Mouse (Mus musculus) right cerebral cortex, postnatal 25 days (tissue): ENCODE results near the gene Zkscan5.
A peak's percentile ranks its signal among the peaks of the same experiment; 100 is the strongest.
"Not testable (repeated sequence)": the region's sequence is repeated elsewhere in the genome, so short reads cannot be mapped to it uniquely, and the experiment has no call there.

Experiments
- DNase-seq: peaks from one replicate; pipeline ENCODE4 v3.0.0; 2022

The Zkscan5 gene

DNA sequence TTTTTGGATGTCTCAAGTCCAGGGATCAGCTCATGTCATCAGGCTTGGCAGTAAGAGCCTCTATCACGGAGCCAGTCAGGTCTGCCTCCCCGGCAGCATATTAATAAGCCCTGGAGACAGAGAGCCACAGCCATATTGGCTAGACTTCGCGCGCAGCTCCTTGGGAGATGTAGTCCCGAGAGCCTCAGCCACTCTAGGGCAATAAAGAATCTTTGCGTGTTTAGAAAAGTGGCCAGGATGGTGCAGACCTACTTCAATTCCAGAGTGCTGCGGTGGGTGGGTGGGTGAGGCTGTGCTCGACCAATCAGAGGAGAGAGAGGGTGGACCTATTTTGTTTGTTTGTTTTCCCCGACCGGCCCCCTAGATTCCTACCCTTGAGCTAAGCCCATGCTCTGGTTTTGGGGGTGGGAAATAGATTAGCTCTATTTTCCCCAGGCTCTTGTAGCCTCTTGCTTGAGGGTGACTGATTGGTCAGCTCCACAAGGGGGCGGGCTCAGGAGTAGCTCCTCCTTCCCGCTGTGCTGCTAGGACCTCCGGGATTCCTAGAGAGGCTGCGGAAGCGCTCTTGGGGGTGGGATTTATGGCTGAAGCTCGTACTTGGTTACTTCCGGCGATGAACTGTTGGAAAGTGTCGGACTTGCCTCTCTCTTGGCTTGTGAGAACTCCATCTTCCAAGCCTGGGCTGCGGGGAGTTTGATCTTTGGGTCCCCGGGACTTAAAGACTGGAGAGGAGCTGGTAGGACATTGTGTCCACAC, at the start of gene Zkscan5:
Gene Zkscan5 (plus strand): TSS at position 627 of the 756 bp plus-strand sequence.
- DNase-seq, result peak; percentile 95

DNA sequence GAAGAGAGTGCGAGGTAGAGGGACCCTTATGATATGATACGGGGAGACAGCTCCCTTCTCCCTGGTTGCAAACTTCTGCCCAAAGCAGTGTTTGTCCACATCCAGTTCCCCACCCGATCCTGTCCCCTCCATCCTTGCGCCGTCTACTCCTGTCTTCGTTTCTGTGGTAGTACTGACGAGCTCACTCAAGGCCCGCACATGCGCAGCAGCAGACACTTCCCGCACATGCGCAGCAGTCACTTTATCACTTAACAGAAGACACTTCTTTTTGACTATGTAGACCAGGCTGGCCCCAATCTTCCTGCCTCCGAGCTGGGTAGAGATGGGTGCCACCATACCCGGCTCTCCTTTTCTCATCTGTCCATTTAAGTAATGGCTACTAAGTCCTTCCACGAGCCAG, 43.0 kb upstream of the Zkscan5 start:
- DNase-seq, result no peak

DNA sequence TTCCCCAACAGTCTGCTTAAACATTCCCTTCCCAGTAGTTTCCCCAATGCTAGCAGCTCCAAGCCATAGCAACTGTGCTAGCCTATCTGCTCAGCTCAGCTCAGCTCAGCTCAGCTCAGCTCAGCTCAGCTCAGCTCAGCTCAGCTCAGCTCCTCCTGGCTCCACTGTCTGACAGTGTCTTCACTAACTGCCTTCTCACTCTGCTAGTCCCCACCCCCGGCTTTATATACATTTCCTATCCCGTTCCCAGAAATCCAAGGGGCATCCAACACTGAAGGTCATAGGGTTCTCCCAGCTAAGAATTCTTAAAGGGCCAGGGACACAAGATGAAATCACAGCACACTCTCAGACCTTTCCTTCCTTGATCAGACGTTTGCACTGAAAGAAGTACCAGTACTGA, 39.7 kb upstream of the Zkscan5 start:
- DNase-seq, result no peak

DNA sequence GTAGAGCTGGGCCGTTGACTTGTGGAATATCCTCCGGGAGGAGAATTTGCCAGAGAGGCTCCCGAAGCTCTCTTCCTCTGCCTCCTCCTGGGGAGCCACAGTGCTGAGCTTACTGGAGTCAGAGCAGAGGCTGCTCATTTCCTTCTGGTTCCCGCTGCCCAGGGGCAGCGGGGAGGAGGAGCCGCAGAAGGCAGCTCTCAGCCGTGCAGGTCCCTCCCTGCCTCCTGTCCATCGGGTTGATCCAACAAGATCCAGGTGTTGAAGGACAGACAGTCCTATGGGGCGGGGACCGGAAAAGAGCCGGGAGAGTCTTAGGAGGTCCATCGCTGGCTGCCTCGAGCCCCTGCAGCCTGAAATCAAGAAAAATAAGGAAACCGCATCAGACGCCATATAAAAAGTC, 39.2 kb upstream of the Zkscan5 start:
- DNase-seq, result no peak

- peak; percentile 97 for DNase-seq
Measured at GRCm38 (mm10) chr5:145166536-145167305, 37.6 kb upstream of the Zkscan5 start, which contains the start of the genes Ptcd1 and Cpsf4. Gene Ptcd1 (minus strand): TSS chr5:145167108. Gene Cpsf4 (plus strand): TSS chr5:145167213.

DNA sequence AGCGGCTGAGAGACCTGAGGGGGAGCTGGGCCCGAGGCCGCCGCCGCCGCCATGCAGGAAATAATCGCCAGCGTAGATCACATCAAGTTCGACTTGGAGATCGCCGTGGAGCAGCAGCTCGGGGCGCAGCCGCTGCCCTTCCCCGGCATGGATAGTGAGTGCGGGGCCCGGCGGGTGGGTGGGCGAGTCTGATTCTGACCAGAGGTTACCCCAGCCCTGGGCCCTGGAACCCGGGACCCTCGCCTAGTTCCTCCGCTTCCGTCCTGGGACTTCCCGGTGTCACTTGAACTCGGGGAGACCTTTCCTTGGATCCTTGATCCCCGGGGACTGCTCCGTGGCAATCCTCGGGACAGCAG, 37.1 kb upstream of the Zkscan5 start:
- no peak for DNase-seq

- no peak for DNase-seq
Measured at GRCm38 (mm10) chr5:145178461-145178980, 25.8 kb upstream of the Zkscan5 start.

GRCm38 (mm10) chr5:145185244-145185643, 19.1 kb upstream of the Zkscan5 start:
- DNase-seq, result no peak

- DNase-seq, result no peak
Measured at GRCm38 (mm10) chr5:145189416-145189815, 14.9 kb upstream of the Zkscan5 start.

DNA sequence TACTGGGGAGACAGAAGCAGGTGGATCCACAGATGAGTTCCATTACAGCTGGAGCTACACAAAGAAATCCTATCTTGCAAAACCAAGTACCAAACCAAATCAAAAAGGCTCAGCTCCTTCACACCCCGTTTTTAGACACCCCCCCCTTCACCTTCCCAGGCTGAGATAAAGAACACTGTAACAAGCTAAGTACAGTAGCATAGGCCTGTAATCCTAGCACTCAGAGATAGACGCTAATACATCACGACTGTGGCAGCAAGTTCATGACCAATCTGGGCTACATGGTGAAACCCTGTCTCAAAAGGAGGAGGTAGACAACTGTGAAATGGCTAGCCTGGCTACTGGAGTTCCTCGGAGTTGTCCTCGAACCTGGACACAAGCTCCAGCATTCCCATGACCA, 14.0 kb upstream of the Zkscan5 start:
- DNase-seq, result no peak

GRCm38 (mm10) chr5:145190875-145191798, 13.2 kb upstream of the Zkscan5 start:
- DNase-seq, result peak; percentile 92

GRCm38 (mm10) chr5:145191962-145192361, 12.4 kb upstream of the Zkscan5 start, which contains the start of gene Atp5j2:
Gene Atp5j2 (minus strand): TSS chr5:145192062.
- no peak for DNase-seq

DNA sequence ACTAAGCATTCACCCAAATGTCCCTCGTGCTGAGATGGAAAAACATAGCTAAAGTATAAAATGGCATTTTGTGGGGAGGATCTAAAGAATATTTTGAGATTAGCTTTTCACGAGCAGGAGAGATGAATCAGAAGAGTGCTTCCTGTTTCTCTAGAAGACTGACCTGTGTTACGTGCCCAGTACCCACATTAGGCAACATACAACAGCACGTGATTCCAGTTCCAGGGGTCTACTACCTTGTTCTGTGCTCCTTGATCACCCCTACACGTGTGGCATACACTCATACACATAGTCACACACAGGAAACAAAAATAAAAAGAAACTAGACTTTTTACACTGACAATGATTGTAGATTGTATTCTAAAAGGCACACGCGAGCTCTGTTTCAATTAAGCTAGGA, 4.0 kb upstream of the Zkscan5 start:
- no peak for DNase-seq

DNA sequence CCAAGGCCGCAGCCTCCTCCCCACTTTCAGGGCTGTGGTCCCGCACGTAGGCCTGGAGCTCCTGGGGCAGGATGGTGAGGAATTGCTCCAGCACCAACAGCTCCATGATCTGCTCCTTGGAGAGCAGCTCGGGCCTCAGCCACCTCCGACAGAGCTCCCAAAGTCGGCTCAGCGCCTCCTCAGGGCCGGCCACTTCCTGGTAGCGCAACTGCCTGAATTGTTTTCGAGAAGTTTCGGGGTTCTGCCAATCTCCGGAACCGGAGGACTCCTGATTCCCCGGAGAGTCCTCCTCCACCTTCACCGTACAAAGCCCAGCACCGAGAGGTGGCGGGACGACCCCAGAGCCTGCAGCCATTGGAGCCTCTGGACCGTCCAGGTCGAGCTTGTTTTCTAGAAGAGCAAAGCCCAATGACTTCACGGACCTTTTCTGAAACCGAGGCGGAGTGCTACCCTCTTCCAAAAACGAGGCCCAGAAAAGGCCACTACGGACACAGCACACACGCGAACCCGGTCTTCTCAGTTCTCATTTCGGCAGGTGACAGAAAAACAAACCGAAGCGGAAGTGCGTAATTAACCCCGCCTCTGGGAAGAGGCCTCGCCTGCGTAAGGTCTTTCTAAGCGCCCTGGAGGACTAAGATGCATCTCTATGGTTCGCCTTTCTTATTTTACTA, 2.9 kb upstream of the Zkscan5 start, which contains the start of gene Zkscan14:
Gene Zkscan14 (minus strand): TSS at position 548 of the 671 bp plus-strand sequence.
- DNase-seq, result peak; percentile 71

DNA sequence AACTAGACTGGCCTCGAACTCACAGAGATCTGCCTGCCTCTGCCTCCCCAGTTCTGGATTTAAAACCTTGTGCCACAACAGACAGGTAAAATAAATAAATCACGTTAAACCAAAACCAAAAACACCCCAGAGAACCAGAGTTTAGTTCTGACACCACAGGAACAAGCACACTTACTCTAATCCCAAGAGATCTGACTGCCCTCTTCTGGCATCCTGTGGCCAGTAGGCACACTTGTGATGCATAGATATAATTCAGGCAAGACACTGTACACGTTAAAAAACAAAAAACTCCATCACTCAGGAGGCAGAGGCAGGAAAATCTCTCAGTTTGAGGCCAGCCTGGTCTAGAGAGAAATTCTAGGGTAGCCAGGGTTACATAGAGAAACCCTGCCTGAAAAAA, 1.9 kb upstream of the Zkscan5 start:
- DNase-seq, result no peak

- no peak for DNase-seq
Measured at GRCm38 (mm10) chr5:145205041-145205440, 679 bp downstream of the Zkscan5 start.

DNA sequence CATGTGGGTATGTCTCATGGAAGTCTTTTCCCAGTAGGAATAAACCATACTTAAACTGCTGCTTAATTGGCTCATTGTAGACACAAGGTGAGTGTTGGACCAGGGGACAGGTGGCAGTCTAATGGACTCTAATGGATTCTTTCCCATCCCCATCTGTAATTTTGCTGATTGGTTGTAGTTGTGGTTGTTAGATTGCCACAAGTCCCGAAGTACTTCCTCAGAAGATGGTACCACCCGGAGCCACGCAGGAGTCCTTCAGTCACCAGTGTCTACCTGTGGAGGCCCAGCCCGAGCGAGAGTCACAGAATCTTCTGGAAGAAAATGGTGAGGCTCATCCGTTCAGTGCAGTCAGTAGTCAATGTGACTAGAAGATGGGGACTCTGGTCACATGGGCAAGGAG, 3.0 kb downstream of the Zkscan5 start:
- DNase-seq, result no peak

- DNase-seq, result no peak
Measured at GRCm38 (mm10) chr5:145207954-145208353, 3.6 kb downstream of the Zkscan5 start.

DNA sequence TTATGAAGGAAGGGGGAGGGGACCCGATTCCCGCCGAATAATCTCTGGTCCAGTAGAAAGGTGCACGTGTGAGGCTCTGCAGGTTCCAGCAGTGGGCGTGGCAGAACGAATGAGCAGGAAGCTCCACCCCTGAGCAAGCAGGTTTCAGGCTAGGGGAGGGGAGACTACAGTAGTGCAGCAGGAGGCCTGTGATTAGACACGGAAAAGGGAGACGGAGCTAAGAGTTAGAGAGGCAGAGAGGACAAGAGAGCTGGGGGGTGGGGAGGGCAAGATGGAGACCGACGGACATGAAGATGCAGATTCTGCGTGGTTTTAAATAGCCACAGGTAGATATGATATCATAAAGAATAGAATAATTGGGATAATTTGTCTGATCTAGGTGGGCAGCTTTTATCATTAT, 4.0 kb downstream of the Zkscan5 start:
- not testable (repeated sequence) for DNase-seq

DNA sequence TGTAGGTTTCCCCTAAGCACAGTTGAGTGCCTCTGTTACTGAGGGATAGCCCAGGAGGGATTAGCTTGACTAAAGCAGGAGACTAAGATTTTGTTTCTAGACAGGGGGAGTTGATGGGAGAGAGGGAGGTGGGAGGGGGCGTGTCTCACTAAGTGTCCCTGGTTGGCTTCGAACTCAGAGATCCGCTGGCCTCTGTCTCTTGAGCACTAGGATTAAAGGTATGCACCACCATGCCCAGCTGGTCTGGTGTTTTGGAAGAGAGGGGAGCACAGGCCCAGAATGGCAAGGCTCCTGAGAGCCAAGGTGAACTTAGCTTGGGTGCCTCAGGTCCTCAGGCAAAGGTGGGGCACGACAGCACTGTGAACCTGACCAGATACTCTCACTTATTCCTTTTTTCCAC, 7.0 kb downstream of the Zkscan5 start:
- DNase-seq, result no peak

DNA sequence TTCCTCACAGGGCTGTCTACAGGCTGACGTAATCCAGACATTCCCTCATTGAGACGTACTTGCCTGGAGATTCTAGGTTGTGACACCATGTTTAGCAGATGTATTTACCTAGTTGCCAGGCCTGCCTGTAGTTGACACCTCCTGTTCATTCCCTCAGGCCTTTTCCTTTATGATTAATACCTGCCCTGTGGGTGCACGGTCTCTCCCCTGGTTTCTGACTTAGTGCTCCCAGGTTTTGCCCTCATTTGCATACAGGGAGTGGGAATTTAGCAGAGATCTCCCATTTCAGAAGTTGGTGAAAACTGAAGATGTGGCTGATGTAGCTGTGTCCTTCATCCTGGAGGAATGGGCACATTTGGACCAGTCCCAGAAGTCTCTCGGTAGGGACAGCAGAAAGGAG, 7.9 kb downstream of the Zkscan5 start:
- no peak for DNase-seq

GRCm38 (mm10) chr5:145213505-145213904, 9.1 kb downstream of the Zkscan5 start:
- DNase-seq, result no peak
